Mouse (Mus musculus): ENCODE data around the gene Myo1d.

Gene Myo1d

GRCm38 (mm10) chr11:80779527-80780344, at the start of gene Myo1d:
Myo1d (minus strand) TSS chr11:80780025.
- peak; percentile 87 for DNase-seq (ENCODE audit: low read depth, low spot score)

- peak; percentile 73 for DNase-seq (ENCODE audit: low read depth, low spot score)
Measured at GRCm38 (mm10) chr11:80821794-80822193, 42.0 kb upstream of the Myo1d start.

DNA sequence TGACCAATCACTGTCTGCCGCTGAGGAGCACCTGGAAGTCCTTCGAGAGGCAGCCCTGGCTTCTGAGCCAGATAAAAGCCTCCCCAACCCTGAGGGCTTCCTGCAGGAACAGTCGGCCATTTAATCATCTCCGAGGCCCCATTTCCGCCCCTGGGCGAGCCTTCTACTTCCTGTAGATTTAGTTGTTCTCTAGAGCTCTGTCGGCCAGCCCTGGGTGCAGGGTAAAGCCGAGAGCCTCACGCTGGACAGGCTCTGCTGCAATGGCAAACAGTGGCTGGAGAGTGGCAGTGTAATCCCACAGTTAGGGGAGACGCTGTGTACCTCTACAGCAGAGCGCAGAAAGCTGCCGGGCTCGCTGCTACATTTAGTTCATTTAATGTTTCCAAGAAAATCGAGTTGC, 41.5 kb upstream of the Myo1d start:
- peak; percentile 23 for DNase-seq (ENCODE audit: low read depth, low spot score)

DNA sequence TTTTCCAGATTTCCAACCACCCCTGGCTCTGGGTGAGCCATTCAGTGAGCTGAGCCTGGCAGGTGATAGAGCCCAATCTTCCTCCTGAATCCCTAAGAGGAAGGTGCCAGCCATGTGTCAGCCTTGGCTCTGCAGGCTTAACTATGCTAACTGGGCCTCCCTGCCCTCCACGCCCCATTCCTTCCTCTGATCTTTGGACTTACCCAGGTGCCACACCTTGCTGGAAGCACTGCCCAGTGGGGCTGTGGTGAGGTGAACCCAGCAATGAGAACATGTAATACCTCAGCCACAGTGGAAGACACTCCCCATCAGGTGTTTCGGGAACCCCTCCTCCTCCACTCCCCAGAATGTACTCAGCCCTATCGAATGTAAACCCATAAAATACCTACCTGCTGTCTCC, 40.3 kb upstream of the Myo1d start:
- DNase-seq (ENCODE audit: low read depth, low spot score) = no peak

GRCm38 (mm10) chr11:80818060-80818697, 38.4 kb upstream of the Myo1d start:
- DNase-seq (ENCODE audit: low read depth, low spot score) = peak; percentile 98

DNA sequence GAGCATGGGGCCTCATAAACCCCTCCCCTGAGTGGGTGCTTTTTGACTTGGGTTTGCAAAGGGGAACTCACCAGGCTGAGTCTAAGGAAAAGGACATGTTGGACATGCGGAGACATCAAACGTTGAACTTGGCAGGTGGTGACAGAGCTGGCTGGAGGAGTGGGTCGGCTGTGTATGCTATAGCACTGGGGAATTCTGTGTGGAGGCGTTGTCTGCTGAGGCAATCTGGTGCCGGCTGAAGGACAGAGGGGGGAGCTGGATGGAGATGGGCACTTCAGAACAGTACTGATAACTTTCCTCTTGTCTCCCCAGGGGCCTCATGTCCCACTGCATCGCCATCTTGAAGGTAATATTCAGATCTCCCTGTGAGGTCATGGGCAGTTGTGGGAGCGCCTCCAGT, 35.5 kb upstream of the Myo1d start:
- DNase-seq (ENCODE audit: low read depth, low spot score) = no peak

DNA sequence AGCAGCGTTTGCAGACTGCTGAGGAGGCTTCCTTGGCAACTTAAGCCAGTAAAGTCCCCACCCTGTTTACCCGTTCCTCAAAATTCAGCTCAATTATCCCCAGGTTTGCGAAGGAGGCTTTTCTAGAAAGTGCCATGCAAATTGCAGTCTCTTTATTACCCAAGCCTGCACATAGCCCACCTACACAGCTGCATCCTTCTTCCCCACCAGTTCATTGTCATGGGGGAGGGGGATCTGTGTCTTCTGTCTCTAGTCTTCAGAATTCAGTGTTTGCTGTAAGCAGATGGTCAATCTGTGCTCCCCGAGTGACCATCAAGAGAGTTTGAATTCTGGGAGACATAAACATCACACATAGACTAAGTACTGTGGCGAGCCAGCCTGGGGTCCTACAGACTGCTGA, 31.3 kb upstream of the Myo1d start:
- no peak for DNase-seq (ENCODE audit: low read depth, low spot score)

GRCm38 (mm10) chr11:80809993-80810821, 30.4 kb upstream of the Myo1d start, which contains the start of gene Tmem98:
Tmem98 (plus strand) TSS chr11:80810175.
- no peak for DNase-seq (ENCODE audit: low read depth, low spot score)

GRCm38 (mm10) chr11:80809666-80809992, 29.8 kb upstream of the Myo1d start:
- DNase-seq (ENCODE audit: low read depth, low spot score) = no peak

DNA sequence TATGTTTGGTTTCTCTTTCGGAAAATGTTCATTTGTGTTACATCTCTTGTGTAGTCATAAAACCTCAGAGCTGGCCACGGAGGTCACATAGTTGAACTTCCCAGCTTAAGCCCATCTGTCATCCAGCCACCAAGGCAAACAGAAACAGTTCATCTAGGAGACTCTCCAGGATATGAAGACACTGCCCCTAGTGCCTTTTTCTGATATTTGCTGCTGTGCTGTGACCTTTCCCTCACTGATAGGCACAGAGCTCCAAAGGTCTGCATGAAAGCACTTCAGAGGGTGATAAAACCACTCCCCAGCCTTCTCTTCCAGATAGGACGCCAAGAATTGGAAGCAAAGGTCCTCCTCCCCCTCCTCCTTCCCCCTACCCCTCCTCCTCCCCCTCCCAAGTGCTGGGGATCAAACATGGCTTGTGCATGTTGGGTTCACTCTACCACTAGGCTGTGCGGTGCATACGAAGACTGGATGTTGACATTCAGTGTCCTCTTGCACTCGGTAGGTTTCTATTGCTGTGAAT, 28.8 kb upstream of the Myo1d start:
- DNase-seq (ENCODE audit: low read depth, low spot score) = peak; percentile 36

DNA sequence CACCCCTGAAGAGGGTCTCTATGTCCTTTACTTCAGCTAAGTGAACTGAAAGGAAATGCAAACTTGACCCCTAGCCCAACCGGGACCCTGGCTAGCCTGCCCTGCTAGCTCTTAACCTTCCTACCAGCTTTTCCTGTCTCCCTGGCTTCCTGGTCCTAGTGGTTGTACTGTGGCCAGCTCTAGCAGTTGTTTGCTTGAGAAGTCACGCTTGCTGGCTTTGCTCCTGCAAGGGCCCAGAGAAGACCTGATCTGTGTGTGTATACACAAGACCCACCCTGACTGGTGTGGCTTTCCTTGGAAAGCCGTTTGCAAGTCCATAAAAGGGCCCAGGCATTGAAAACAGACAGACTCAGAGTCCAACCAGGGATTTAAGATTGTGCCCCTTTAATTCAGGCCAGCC, 22.9 kb upstream of the Myo1d start:
- no peak for DNase-seq (ENCODE audit: low read depth, low spot score)

DNA sequence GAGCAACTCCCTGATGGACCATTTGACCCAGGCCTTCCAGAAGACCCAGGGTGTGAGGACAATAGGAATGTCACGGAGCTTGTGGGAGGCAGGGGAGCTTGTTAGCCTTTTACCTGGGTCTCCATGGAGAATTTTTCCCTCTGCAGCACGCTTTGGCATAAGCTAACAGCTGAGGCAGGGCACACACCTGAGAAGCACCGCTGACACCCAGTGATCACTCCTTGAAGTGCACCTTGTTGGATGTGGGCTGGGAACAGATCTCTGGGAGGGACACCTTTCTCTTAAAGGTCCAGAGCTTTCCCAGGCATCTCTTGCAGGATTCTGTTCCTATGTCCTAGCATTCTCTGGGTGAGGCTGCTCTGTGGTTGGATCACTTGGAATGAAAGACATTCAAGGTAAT, 20.2 kb upstream of the Myo1d start:
- DNase-seq (ENCODE audit: low read depth, low spot score) = no peak

GRCm38 (mm10) chr11:80795431-80795830, 15.6 kb upstream of the Myo1d start:
- no peak for DNase-seq (ENCODE audit: low read depth, low spot score)

GRCm38 (mm10) chr11:80794290-80794689, 14.5 kb upstream of the Myo1d start:
- no peak for DNase-seq (ENCODE audit: low read depth, low spot score)

DNA sequence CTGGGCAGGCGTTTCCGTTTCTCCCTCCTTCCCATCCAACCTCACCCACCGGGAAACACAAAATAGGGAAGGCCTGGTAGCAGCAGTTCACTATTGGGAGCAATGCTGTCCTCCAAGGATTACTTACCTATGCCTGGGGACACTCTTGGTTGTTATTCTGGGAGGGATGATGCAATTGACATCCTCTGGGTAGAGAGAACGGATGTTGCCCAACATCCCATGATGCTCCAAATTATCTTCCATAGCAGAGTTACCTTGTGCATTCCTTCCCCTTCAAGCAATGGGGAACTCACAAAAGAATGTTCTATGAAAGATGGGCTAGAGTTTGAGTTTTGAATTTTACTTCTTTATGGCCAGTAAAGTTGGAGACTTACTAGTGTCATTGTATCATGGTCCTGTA, 13.6 kb upstream of the Myo1d start:
- no peak for DNase-seq (ENCODE audit: low read depth, low spot score)

DNA sequence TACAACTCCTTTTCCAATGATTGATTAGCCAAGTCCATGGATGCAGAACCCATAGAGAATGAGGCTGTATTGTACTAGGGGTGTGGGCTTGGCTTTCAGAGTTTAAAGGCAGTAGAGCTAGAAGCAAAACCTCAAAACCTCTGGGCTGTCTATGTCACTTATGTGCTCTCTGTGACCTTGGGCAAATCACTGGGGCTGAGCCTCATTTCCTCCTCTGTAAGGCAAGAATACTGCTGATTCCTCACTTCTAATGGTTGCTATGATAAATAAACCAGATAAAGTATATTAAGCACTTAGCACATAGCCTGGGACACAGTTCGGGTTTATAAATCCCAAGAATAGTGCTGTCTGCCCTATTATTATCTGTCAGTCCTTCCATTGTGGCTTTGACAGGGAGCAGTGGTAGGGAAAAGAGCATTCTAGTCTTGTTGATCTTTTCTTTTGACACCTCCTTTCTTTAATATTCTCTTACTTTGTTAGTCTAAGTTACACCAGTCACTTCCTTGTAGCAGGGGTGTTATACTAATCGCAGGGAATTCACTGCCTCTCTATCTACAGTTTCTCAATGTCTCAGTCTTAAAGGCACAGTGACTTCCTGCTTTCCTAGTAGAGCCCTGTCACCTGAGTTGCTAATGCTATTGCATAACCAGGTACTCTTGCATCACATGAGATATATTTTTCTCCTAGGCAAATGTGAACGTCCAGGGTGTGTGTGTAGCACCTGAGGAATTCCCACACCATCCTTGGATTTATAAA, 12.0 kb upstream of the Myo1d start:
- DNase-seq (ENCODE audit: low read depth, low spot score) = no peak

DNA sequence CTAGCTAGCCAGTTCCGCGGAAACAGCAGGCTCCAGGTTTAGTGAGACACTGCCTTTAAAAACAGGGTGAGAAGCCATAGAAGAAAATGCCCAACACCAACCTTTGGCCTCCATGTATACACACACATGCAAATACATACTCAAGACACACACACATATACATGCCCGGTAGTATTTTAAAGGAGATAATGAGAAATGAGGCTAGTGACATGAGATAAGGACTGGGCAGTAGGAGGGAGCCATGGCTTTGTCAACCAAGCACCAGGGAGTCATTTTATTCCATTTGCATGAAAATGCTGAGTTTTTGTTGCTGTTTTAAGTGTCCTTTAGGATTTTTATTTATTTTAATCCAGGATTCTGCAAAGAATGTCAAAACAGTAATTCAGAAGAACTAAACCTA, 10.6 kb upstream of the Myo1d start:
- no peak for DNase-seq (ENCODE audit: low read depth, low spot score)

- no peak for DNase-seq (ENCODE audit: low read depth, low spot score)
Measured at GRCm38 (mm10) chr11:80789647-80790240, 9.9 kb upstream of the Myo1d start.

DNA sequence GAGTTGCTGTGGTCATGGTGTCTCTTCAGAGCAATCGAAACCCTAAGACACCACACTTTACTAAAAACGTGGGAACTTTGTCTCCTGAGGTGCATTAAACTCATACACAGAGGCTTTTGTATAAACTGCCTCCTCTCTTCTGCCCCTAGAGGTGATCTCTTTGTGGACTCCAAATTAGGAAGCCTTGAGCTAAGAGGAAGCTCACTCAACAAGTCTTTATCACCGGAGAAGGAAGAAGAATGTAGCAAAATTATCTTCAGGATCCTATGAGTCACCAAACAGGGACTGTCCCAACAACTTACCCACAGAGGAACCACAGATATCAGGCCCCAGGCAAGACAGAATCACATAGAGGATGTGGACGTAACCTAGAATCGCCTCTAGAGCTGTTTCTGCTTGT, 5.8 kb upstream of the Myo1d start:
- DNase-seq (ENCODE audit: low read depth, low spot score) = no peak

GRCm38 (mm10) chr11:80784294-80784743, 4.5 kb upstream of the Myo1d start:
- DNase-seq (ENCODE audit: low read depth, low spot score) = no peak

- no peak for DNase-seq (ENCODE audit: low read depth, low spot score)
Measured at GRCm38 (mm10) chr11:80783460-80783859, 3.6 kb upstream of the Myo1d start.

All from ES-CJ7 (cell line).